Mouse (Mus musculus) cerebellum, adult 2 months (tissue): ENCODE results near the gene Slc35e2. TPM values are rescaled to one million over a fixed set of nuclear protein-coding genes. Genes with fewer than 3 reads are reported as not detected.

ENCODE experiments used
- DNase-seq, 2 experiments: peaks; one replicate each; pipeline ENCODE4 v3.0.0; 2021
- H3K27ac ChIP-seq: fragments of 200-500 bp; 2 replicates; pipeline ENCODE4 v1.5.1; 2012; ENCODE audit warnings: low read length, control low read depth, inconsistent platforms; ENCODE audit not compliant: insufficient read depth
- H3K27me3 ChIP-seq: fragments of 200-500 bp; 2 replicates; pipeline ENCODE4 v1.6.1; 2012; ENCODE audit warnings: inconsistent platforms, mild to moderate bottlenecking, low read length, moderate library complexity; ENCODE audit not compliant: control insufficient read depth, insufficient read depth
- H3K4me1 ChIP-seq: fragments of 200-500 bp; 2 replicates; pipeline ENCODE4 v1.6.1; 2011; ENCODE audit warnings: low read length; ENCODE audit not compliant: control insufficient read depth, insufficient read depth
- H3K4me3 ChIP-seq: fragments of 200-500 bp; replicated peaks from 2 replicates; pipeline ENCODE3; 2011; ENCODE audit warnings: mild to moderate bottlenecking, low read depth, low read length, control low read depth; ENCODE audit not compliant: insufficient read depth
- CTCF ChIP-seq: fragments of 200-500 bp; IDR thresholded peaks from 2 replicates; pipeline ENCODE4 v1.5.1; 2011; ENCODE audit warnings: low read depth, mild to moderate bottlenecking, control low read depth, low read length, moderate library complexity, borderline replicate concordance; ENCODE audit not compliant: insufficient read depth
- POLR2A ChIP-seq: fragments of 200-500 bp; IDR thresholded peaks from 2 replicates; pipeline ENCODE4 v1.6.1; 2011; ENCODE audit warnings: low read length, control low read depth, borderline replicate concordance; ENCODE audit not compliant: insufficient read depth
- WGBS: fragments of 180-500 bp; shearing (Covaris S2); methylation state at CpG from one replicate; pipeline ENCODE4 v1.1.7; 2018; 5-methylcytosine and 5-hydroxymethylcytosine counted together
- polyA plus RNA-seq: library from polyadenylated mRNA; depleted of rRNA; stranded (reverse); fragments of >200 nt; gene quantifications from 2 replicates; pipeline ENCODE4 v1.2.3, GENCODE M21; 2012

Gene Slc35e2
- polyA plus RNA-seq, 1 experiment: 20.5 TPM

GRCm38 (mm10) chr4:155580420-155580819 is 20.8 kb upstream of the Slc35e2 start:
- Histone ChIP-seq H3K4me1 (no peaks in the 10 kb centered on the region), H3K27me3 (no peaks in the 10 kb centered on the region), H3K4me3 (no peak overlapping the region), H3K27ac (no peak overlapping the region)
- peak; percentile 39 to 64 for DNase-seq
- 17% methylated on average over 1 of the region's 1 CpGs for WGBS
- peak; percentile 71 for TF ChIP-seq CTCF
- no peak for TF ChIP-seq POLR2A

- no peak for DNase-seq
- 90% methylated on average over 6 of the region's 6 CpGs for WGBS
- no peak for TF ChIP-seq POLR2A
- TF ChIP-seq CTCF: no peak
- Histone ChIP-seq H3K27me3 (no peaks in the 10 kb centered on the region), H3K27ac (no peak overlapping the region), H3K4me1 (no peaks in the 10 kb centered on the region), H3K4me3 (no peak overlapping the region)
These were observed 18.8 kb upstream of the Slc35e2 start for GRCm38 (mm10) chr4:155582279-155582905.

- no peak for TF ChIP-seq CTCF
- Histone ChIP-seq H3K4me3 (no peak overlapping the region), H3K4me1 (no peaks in the 10 kb centered on the region), H3K27ac (no peak overlapping the region), H3K27me3 (no peaks in the 10 kb centered on the region)
- DNase-seq: no peak
- WGBS: 87% methylated on average over 5 of the region's 5 CpGs
These were observed 11.9 kb upstream of the Slc35e2 start for GRCm38 (mm10) chr4:155589356-155589755.

GRCm38 (mm10) chr4:155591012-155591719 is 10.1 kb upstream of the Slc35e2 start:
- Histone ChIP-seq H3K27ac (no peak overlapping the region), H3K4me1 (no peaks in the 10 kb centered on the region), H3K27me3 (no peaks in the 10 kb centered on the region), H3K4me3 (no peak overlapping the region)
- TF ChIP-seq CTCF (no peak), POLR2A (no peak)
- WGBS: 89% methylated on average over 7 of the region's 7 CpGs
- no peak for DNase-seq

- TF ChIP-seq CTCF (no peak), POLR2A (no peak)
- Histone ChIP-seq H3K4me1 (no peaks in the 10 kb centered on the region), H3K27ac (no peak overlapping the region), H3K27me3 (no peaks in the 10 kb centered on the region), H3K4me3 (no peak overlapping the region)
- 10% methylated on average over 1 of the region's 1 CpGs for WGBS
- DNase-seq: no peak
These were observed 7.4 kb upstream of the Slc35e2 start for GRCm38 (mm10) chr4:155593780-155594179.

- H3K27ac ChIP-seq: no peak overlapping the region
- H3K4me1 ChIP-seq: no peaks in the 10 kb centered on the region
- 82% methylated on average over 3 of the region's 3 CpGs for WGBS
- TF ChIP-seq CTCF (no peak), POLR2A (no peak)
- DNase-seq: no peak
- H3K4me3 ChIP-seq: no peak overlapping the region
- no peaks in the 10 kb centered on the region for H3K27me3 ChIP-seq
These were observed 5.4 kb upstream of the Slc35e2 start for GRCm38 (mm10) chr4:155595777-155596176.

- Histone ChIP-seq H3K4me3 (no peak overlapping the region), H3K27me3 (no peaks in the 10 kb centered on the region), H3K27ac (no peak overlapping the region), H3K4me1 (no peaks in the 10 kb centered on the region)
- WGBS: 61% methylated on average over 5 of the region's 5 CpGs
- TF ChIP-seq CTCF: no peak
- no peak for TF ChIP-seq POLR2A
- no peak for DNase-seq
These were observed 4.6 kb upstream of the Slc35e2 start for GRCm38 (mm10) chr4:155596606-155597005.

- TF ChIP-seq CTCF (no peak), POLR2A (no peak)
- H3K4me1 ChIP-seq: no peaks in the 10 kb centered on the region; the same call in 1 of the 2 replicates
- no peaks in the 10 kb centered on the region for H3K27me3 ChIP-seq
- 24% methylated on average over 20 of the region's 20 CpGs for WGBS
- DNase-seq: no peak
- no peak overlapping the region for H3K27ac ChIP-seq
- H3K4me3 ChIP-seq: no peak overlapping the region
These were observed 2.7 kb upstream of the Slc35e2 start for GRCm38 (mm10) chr4:155598536-155598935.
